Mouse (Mus musculus) heart, adult 2 months (tissue): ENCODE results near the gene Fgf10.

ENCODE experiments used
- CTCF ChIP-seq: fragments of 200-600 bp; IDR thresholded peaks from 2 replicates; pipeline ENCODE4 v1.8.1; 2022; ENCODE audit warnings: antibody characterized with exemption, mild to moderate bottlenecking, moderate library complexity
- EP300 ChIP-seq: fragments of 200-500 bp; IDR thresholded peaks from 2 replicates; pipeline ENCODE4 v1.6.1; 2011; ENCODE audit warnings: low read depth, low read length, control low read depth; ENCODE audit not compliant: insufficient read depth
- POLR2A ChIP-seq: fragments of 200-500 bp; IDR thresholded peaks from 2 replicates; pipeline ENCODE4 v1.6.1; 2011; ENCODE audit warnings: mild to moderate bottlenecking, low read depth, low read length, control low read depth; ENCODE audit not compliant: insufficient read depth

- TF ChIP-seq CTCF: no peak
- TF ChIP-seq EP300: no peak
- no peak for TF ChIP-seq POLR2A
Measured at GRCm38 (mm10) chr13:118714284-118715065, 44.9 kb downstream of the Fgf10 start.
